Mouse (Mus musculus): Measurements from ENCODE around the gene Hist1h2bp. TPM values are rescaled to one million over a fixed set of nuclear protein-coding genes. Genes with fewer than 3 reads are reported as not detected.
"Not testable (repeated sequence)": the region's sequence is repeated elsewhere in the genome, so short reads cannot be mapped to it uniquely, and the experiment has no call there.

The Hist1h2bp gene
- total RNA-seq, 2 experiments from 2014 or later: 12.3 to 16.4 TPM

- DNase-seq (ENCODE audit: low spot score in 2 of 2): peak in 1 of 2 experiments; percentile 34
Measured at GRCm38 (mm10) chr13:21782361-21783254, 4.7 kb upstream of the Hist1h2bp start.

- DNase-seq (ENCODE audit: low spot score in 2 of 2): peak; percentile 62 to 91
Measured at GRCm38 (mm10) chr13:21783255-21783617, 4.0 kb upstream of the Hist1h2bp start, which contains the start of gene Hist1h3i. Gene Hist1h3i, minus strand, starts transcription at chr13:21783370.

- peak in 1 of 2 experiments; percentile 28 for DNase-seq (ENCODE audit: low spot score in 2 of 2)
Measured at GRCm38 (mm10) chr13:21783734-21784161, 3.5 kb upstream of the Hist1h2bp start.

- no peak for DNase-seq (ENCODE audit: low spot score in 2 of 2)
Measured at GRCm38 (mm10) chr13:21784311-21784710, 3.0 kb upstream of the Hist1h2bp start.

- DNase-seq (ENCODE audit: low spot score in 2 of 2): no peak
Measured at GRCm38 (mm10) chr13:21786189-21786898, 917 bp upstream of the Hist1h2bp start.

GRCm38 (mm10) chr13:21787760-21788593 is 716 bp downstream of the Hist1h2bp start:
- no peak for DNase-seq (ENCODE audit: low spot score in 2 of 2)

- DNase-seq (ENCODE audit: low spot score in 2 of 2): no peak
Measured at GRCm38 (mm10) chr13:21789925-21790324, 2.7 kb downstream of the Hist1h2bp start.

- no peak for DNase-seq (ENCODE audit: low spot score in 2 of 2)
Measured at GRCm38 (mm10) chr13:21790601-21791283, 3.5 kb downstream of the Hist1h2bp start.

- no peak for DNase-seq (ENCODE audit: low spot score in 2 of 2)
Measured at GRCm38 (mm10) chr13:21795584-21795983, 8.3 kb downstream of the Hist1h2bp start.

GRCm38 (mm10) chr13:21797163-21797562 is 9.9 kb downstream of the Hist1h2bp start:
- not testable (repeated sequence) for DNase-seq (ENCODE audit: low spot score in 2 of 2)

- not testable (repeated sequence) for DNase-seq (ENCODE audit: low spot score in 2 of 2)
Measured at GRCm38 (mm10) chr13:21803058-21803457, 15.8 kb downstream of the Hist1h2bp start.

- DNase-seq (ENCODE audit: low spot score in 2 of 2): not testable (repeated sequence)
Measured at GRCm38 (mm10) chr13:21810073-21810472, 22.8 kb downstream of the Hist1h2bp start, which contains the start of the genes Hist1h2bq and Hist1h2ao. Gene Hist1h2bq, minus strand, starts transcription at chr13:21810197. Gene Hist1h2ao, plus strand, starts transcription at chr13:21810465.

- not testable (repeated sequence) for DNase-seq (ENCODE audit: low spot score in 2 of 2)
Measured at GRCm38 (mm10) chr13:21811074-21811473, 23.8 kb downstream of the Hist1h2bp start.

- peak; percentile 28 to 49 for DNase-seq (ENCODE audit: low spot score in 2 of 2)
Measured at GRCm38 (mm10) chr13:21811539-21811938, 24.3 kb downstream of the Hist1h2bp start, which contains the start of gene Hist1h4m. Gene Hist1h4m, plus strand, starts transcription at chr13:21811746.

- DNase-seq (ENCODE audit: low spot score in 2 of 2): not testable (repeated sequence)
Measured at GRCm38 (mm10) chr13:21812092-21812491, 24.8 kb downstream of the Hist1h2bp start.

- DNase-seq (ENCODE audit: low spot score in 2 of 2): not testable (repeated sequence)
Measured at GRCm38 (mm10) chr13:21820082-21820890, 33.0 kb downstream of the Hist1h2bp start.

- no peak for DNase-seq (ENCODE audit: low spot score in 2 of 2)
Measured at GRCm38 (mm10) chr13:21828511-21828910, 41.2 kb downstream of the Hist1h2bp start.

- no peak for DNase-seq (ENCODE audit: low spot score in 2 of 2)
Measured at GRCm38 (mm10) chr13:21830344-21830743, 43.1 kb downstream of the Hist1h2bp start.
